Mouse (Mus musculus): ENCODE results near the gene Stra6. TPM values are rescaled to one million over a fixed set of nuclear protein-coding genes. Genes with fewer than 3 reads are reported as not detected.
A peak's percentile ranks its signal among the peaks of the same experiment; 100 is the strongest.

The Stra6 gene
- polyA plus RNA-seq, 1 experiment from 2014 or later: 47.5 TPM

DNA sequence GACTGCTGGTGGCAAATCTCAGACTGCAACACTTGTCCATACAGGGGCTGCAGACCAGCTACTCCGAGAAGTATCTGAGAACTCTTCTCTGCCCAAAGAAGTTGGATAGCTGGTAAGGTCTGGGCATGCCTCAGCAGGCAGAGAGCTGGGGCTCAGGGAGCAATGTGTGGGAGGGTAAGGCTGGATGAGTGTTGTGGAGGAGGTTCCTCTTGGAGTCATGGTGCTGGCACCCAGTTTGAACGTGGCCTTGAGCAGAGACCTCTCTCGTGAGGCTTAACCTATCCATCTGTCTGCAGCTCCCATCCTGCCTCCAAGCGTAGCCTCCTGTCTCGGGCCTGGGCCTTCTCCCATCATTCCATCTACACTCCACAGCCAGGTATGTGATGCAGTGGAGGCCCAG is 81.8 kb downstream of the Stra6 start:
- H3K4me2 ChIP-seq: no peak overlapping the region
- no peak overlapping the region for H3K9ac ChIP-seq
- no peaks in the 10 kb centered on the region for H3K9me3 ChIP-seq
- 87% methylated on average over 5 of the region's 5 CpGs for WGBS
- no peak for ATAC-seq (ENCODE audit: low read depth)
- no peak overlapping the region for H3K4me3 ChIP-seq
- H3K36me3 ChIP-seq: no peaks in the 10 kb centered on the region
- H3K4me1 ChIP-seq (replicated peaks): peaks cover 19% of the 10 kb centered on the region
- peaks cover 4% of the 10 kb centered on the region; the same call in 1 of the 2 replicates for H3K27me3 ChIP-seq
- no peak overlapping the region for H3K27ac ChIP-seq (replicated peaks)

DNA sequence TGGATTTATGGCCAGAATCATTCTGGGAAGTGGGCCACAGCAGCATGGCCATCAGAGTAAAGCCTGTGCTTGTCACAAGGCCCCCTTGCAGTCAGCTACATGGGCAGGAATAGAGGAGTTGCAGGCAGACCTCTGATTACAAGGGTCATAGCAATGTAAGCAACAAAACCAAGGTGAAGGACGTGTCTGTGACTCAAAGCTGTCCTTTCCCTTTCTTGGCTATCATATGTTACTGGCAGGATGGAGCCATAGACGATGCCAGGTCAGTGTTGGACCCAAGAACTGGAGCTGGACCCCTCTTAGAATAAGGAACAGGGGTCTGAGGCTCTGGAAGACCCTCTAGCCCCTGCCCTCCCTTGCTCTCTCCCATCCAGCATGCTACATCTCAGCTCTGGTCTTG is 85.2 kb downstream of the Stra6 start:
- no peaks in the 10 kb centered on the region for H3K27me3 ChIP-seq
- peaks cover 21% of the 10 kb centered on the region for H3K4me1 ChIP-seq (replicated peaks)
- no peak for ATAC-seq (ENCODE audit: low read depth)
- H3K27ac ChIP-seq (replicated peaks): no peak overlapping the region
- no peaks in the 10 kb centered on the region for H3K36me3 ChIP-seq
- 73% methylated on average over 2 of the region's 2 CpGs for WGBS
- no peak overlapping the region for H3K9ac ChIP-seq
- no peak overlapping the region for H3K4me2 ChIP-seq
- H3K4me3 ChIP-seq: no peak overlapping the region
- H3K9me3 ChIP-seq: no peaks in the 10 kb centered on the region

DNA sequence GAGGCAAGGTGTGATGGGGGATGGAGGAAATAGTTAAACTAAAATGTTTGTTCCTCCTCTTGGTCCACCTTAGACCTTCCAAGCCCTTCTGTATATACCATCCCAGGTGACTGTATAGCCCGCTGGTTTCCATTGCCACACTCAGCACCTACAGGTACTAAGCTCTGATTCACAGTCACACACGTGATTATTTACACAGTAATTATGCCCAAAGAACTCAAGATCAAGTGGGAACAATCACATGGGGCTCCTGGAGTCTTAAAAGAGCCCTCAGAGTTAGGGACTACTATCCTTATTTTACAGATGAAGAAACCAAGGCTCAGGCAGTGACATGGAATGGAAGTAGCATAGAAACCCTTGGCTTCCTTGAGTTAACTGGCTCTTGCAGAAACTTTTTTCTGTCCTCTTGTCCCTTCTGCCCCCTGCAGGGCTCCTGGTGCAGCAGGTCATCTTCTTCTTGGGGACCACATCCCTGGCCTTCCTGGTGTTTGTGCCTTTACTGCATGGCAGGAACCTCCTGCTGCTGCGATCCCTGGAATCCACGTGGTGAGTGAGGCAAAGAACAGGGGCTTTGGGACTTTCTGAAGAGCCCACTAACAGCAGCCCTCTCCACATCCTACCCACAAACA is 87.3 kb downstream of the Stra6 start:
- Histone ChIP-seq H3K9me3 (no peaks in the 10 kb centered on the region), H3K27ac (replicated peaks) (no peak overlapping the region), H3K36me3 (no peaks in the 10 kb centered on the region), H3K4me1 (replicated peaks) (peaks cover 26% of the 10 kb centered on the region), H3K4me2 (no peak overlapping the region), H3K9ac (no peak overlapping the region), H3K27me3 (no peaks in the 10 kb centered on the region), H3K4me3 (no peak overlapping the region)
- 78% methylated on average over 4 of the region's 4 CpGs for WGBS
- ATAC-seq (ENCODE audit: low read depth): no peak

DNA sequence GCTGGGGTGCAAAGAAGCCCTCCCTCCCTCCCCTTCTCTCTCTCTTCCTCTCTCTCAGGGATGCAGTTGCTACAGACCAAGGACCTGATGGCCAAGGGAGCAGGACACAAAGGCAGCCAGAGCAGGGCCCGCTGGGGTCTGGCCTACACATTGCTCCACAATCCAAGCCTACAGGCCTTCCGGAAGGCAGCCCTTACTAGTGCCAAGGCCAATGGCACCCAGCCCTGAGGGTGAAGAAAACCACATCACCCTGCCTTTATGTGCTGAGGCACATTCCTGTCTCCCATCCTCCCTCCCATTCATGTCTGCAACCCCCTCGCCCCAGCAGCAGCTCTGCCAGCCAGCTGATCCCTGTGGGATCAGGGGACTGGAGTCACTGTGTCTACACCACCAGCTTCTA is 89.5 kb downstream of the Stra6 start:
- Histone ChIP-seq H3K4me3 (no peak overlapping the region), H3K27me3 (no peaks in the 10 kb centered on the region), H3K9ac (no peak overlapping the region), H3K4me2 (no peak overlapping the region), H3K4me1 (replicated peaks) (peaks cover 42% of the 10 kb centered on the region), H3K36me3 (no peaks in the 10 kb centered on the region), H3K27ac (replicated peaks) (no peak overlapping the region; the same call in 1 of the 2 replicates), H3K9me3 (no peaks in the 10 kb centered on the region)
- WGBS: 88% methylated on average over 3 of the region's 3 CpGs
- no peak for ATAC-seq (ENCODE audit: low read depth)

DNA sequence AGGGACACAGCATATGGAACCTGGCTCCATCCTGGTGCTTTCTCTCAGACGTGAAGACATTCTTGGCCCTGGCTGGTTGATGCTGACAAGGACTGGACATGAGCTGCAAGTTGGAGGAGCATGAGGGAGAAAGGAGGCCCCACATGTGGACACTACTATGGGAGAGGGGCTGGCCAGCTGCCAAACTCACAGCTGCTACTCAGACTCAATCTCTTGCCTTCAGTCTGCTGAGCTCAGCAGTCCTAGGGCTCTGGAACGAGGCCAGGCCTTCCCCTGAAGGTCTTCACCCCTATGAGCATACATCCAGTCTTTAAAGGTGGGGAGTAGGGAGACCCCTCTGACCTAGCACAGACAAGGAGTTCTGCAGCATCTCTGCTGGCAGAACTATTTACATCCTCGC is 91.8 kb downstream of the Stra6 start:
- H3K27ac ChIP-seq (replicated peaks): peak overlapping the region; percentile 38

DNA sequence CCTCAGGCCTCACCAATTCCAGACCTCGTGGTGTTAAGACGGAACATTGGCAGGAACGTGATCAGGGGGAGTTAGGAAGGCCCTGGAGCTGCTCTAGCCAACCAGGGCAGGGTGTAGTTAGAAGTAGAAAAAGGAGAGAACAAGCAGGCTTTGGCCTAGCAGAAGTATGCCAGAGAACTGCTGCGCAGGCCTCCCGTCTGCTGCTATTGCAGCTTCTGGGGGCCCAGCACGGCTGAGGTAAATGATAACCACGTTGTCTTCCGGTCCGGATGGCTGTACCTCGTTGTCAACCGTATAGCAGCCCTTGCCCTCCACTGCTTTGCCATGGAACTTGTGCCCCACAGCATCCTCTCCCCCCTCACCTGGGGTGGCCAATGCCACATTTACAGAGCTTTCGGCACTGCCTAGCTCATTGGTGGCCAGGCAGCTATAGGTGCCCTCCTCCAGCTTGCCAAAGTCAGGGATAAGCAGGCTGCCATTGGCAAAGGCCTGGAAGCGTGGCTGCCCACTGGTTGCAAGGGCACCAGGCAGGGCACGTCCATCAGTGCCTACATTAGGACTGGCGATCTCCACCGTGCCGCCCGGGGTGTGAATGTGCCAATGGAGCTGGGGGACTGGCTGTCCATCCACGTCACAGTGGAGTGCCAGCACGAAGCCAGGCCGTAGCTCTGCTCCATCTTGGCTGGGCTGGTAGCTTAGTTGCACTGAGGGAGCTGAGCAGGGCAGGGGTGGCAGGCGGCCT is 93.4 kb downstream of the Stra6 start:
- Histone ChIP-seq H3K27me3 (peaks cover 3% of the 10 kb centered on the region; the same call in 1 of the 2 replicates), H3K4me1 (replicated peaks) (peaks cover 57% of the 10 kb centered on the region), H3K9me3 (no peaks in the 10 kb centered on the region), H3K4me3 (peak overlapping the region; percentile 20; the same call in 1 of the 2 replicates), H3K36me3 (no peaks in the 10 kb centered on the region), H3K27ac (replicated peaks) (no peak overlapping the region; the same call in 1 of the 2 replicates), H3K4me2 (peak overlapping the region; percentile 44), H3K9ac (0 out of 2 replicates have a peak overlapping the region, but pooled peaks have one; percentile 8)
- WGBS: 87% methylated on average over 22 of the region's 22 CpGs
- no peak for ATAC-seq (ENCODE audit: low read depth)

More for the DNA sequence above, 91.8 kb downstream of the Stra6 start:
- H3K4me2 ChIP-seq: peak overlapping the region; percentile 13
- ATAC-seq (ENCODE audit: low read depth): peak; percentile 47; the same call in 1 of the 2 replicates
- no peak overlapping the region for H3K9ac ChIP-seq
- 41% methylated on average over 3 of the region's 3 CpGs for WGBS
- no peaks in the 10 kb centered on the region for H3K36me3 ChIP-seq
- H3K4me3 ChIP-seq: no peak overlapping the region
- H3K9me3 ChIP-seq: no peaks in the 10 kb centered on the region
- peaks cover 57% of the 10 kb centered on the region for H3K4me1 ChIP-seq (replicated peaks)
- no peaks in the 10 kb centered on the region; the same call in 1 of the 2 replicates for H3K27me3 ChIP-seq

DNA sequence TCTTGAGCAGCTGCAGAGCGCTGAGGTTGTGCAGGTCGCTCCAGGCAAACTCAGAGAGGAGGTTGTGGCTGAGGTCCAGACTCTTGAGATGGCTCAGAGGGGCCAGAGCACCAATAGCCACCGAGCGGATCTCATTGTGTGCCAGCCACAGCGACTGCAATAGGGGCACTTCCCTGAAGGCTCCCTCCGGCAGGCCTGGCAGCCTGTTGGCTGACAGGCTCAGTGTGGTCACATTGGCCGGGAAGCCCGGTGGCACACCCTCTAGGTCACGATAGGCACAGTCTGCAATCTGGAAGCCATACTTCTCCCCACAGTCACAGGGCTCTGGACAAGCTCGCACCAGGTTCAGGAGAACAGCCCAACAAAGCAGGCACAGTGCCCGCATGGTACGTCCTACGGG is 94.2 kb downstream of the Stra6 start:
- Histone ChIP-seq H3K4me2 (peak overlapping the region; percentile 44), H3K36me3 (no peaks in the 10 kb centered on the region), H3K27me3 (peaks cover 3% of the 10 kb centered on the region; the same call in 1 of the 2 replicates), H3K4me1 (replicated peaks) (peaks cover 56% of the 10 kb centered on the region), H3K4me3 (peak overlapping the region; percentile 20), H3K9me3 (no peaks in the 10 kb centered on the region), H3K27ac (replicated peaks) (peak overlapping the region; percentile 52), H3K9ac (peak overlapping the region; percentile 49; the same call in 1 of the 2 replicates)
- WGBS: 78% methylated on average over 13 of the region's 13 CpGs
- ATAC-seq (ENCODE audit: low read depth): no peak

DNA sequence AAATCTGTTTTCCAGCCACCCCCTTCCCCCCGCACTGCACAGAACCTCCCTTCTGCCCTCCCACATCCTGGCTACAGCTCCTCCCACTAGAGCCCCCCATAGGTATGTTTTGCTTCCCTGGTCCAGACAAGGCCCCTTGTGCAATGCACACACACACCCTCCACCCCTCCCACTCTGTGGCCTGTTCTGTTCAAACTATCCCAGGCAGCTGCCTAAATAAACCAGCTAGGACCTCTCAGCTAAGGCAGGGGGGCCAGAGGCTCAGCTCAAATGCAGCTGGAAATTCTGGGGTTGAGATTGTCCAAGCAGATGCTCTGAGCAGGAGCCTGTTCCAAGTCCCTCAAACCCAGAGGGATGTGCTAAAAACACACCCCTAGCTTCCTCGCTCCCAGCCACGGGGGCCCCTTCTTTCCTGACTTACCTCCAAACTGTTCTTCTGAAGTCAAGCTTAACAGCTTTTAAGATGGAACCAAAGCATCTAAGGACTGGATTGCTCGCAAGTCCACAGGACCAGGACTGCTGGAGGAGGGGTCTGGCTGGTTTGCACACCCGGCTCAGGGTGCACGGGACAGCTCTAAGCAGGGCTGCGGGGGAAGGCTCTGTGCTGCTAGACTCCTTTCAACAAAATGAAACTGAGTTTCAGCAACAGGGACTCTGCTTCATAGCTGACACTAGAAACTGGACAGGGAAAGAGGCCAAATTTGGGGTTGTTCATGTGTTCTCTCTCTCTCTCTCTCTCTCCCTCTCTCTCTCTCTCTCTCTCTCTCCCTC is 95.1 kb downstream of the Stra6 start:
- Histone ChIP-seq H3K36me3 (no peaks in the 10 kb centered on the region), H3K27me3 (peaks cover 3% of the 10 kb centered on the region; the same call in 1 of the 2 replicates), H3K4me2 (peak overlapping the region; percentile 44; the same call in 1 of the 2 replicates), H3K9ac (peak overlapping the region; percentile 49; the same call in 1 of the 2 replicates), H3K27ac (replicated peaks) (peak overlapping the region; percentile 52), H3K9me3 (no peaks in the 10 kb centered on the region), H3K4me3 (peak overlapping the region; percentile 20), H3K4me1 (replicated peaks) (peaks cover 47% of the 10 kb centered on the region)
- 49% methylated on average over 7 of the region's 7 CpGs for WGBS
- 0 out of 2 replicates have a peak, but pooled peaks have one; percentile 46 for ATAC-seq (ENCODE audit: low read depth)

DNA sequence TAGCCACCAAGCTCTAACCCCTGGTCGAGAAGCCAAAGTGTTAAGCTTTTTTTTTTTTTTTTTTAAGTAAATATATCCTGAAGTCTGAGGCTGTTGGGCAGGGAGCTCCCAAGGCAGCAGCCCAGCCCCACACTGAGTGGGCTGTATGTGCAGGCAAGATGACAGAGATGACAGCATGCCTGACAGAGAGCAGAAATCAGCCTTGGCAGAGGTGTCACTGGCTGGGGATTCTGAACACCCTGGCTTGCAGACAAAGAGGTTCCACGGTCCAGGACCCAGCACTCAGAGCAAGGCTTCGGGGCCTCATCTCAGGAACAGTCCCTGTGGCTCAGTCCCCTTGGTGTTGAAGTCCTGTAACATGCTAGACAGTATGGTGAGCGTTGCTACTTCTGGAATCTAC is 96.3 kb downstream of the Stra6 start:
- ATAC-seq (ENCODE audit: low read depth): no peak
- H3K9me3 ChIP-seq: no peaks in the 10 kb centered on the region
- H3K4me3 ChIP-seq: no peak overlapping the region
- WGBS: 72% methylated on average over 4 of the region's 4 CpGs
- H3K27ac ChIP-seq (replicated peaks): peak overlapping the region; percentile 28; the same call in 1 of the 2 replicates
- peaks cover 3% of the 10 kb centered on the region; the same call in 1 of the 2 replicates for H3K27me3 ChIP-seq
- no peak overlapping the region for H3K4me2 ChIP-seq
- H3K4me1 ChIP-seq (replicated peaks): peaks cover 41% of the 10 kb centered on the region
- no peak overlapping the region for H3K9ac ChIP-seq
- H3K36me3 ChIP-seq: no peaks in the 10 kb centered on the region

DNA sequence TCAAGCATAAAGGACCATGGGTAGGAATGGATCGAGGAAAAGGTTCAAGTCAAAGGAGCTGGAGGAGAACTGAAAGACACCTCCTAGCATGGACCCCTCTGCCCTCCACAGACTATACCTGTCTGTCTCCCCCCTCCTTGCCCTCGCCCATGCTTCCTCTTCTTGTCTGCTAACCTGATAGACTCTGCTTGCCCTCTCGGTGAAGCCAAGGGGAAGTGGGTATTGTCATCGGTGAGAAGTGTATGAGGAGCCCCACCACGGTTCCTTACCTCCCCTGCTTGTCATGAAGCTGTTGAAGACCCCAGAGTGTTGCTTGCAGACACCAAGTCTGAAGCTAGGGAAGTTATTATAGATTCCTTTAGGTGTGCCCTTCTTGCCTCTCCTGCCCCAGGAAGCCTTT is 96.7 kb downstream of the Stra6 start:
- Histone ChIP-seq H3K4me3 (no peak overlapping the region), H3K36me3 (no peaks in the 10 kb centered on the region), H3K9ac (no peak overlapping the region), H3K4me2 (no peak overlapping the region), H3K4me1 (replicated peaks) (peaks cover 36% of the 10 kb centered on the region), H3K9me3 (no peaks in the 10 kb centered on the region), H3K27ac (replicated peaks) (peak overlapping the region; percentile 28; the same call in 1 of the 2 replicates), H3K27me3 (peaks cover 3% of the 10 kb centered on the region; the same call in 1 of the 2 replicates)
- 83% methylated on average over 5 of the region's 5 CpGs for WGBS
- ATAC-seq (ENCODE audit: low read depth): no peak

DNA sequence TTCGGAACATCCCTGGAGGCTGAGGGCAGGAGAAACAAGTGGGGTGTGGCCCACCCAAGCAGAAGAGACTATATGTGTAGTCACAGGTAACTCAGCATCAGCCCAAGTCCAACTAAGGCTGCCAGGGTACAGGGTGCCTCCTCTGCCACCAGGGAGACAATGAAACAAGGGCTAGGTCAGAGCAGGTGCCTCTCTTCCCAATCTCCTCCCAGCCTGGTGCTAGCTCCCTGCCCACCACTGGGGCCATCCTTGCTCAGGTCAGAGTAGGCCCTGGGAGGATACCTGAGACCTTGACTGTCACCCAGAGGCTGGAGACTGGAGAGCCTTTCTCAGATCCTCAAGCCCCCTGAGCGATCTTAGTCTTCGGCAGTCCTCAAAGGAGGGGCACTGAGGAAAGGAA is 98.6 kb downstream of the Stra6 start:
- no peak overlapping the region for H3K27ac ChIP-seq (replicated peaks)
- WGBS: 89% methylated on average over 3 of the region's 3 CpGs
- H3K27me3 ChIP-seq: peaks cover 3% of the 10 kb centered on the region; the same call in 1 of the 2 replicates
- peaks cover 4% of the 10 kb centered on the region; the same call in 1 of the 2 replicates for H3K9me3 ChIP-seq
- H3K4me1 ChIP-seq (replicated peaks): peaks cover 21% of the 10 kb centered on the region
- no peak overlapping the region for H3K4me3 ChIP-seq
- H3K36me3 ChIP-seq: no peaks in the 10 kb centered on the region
- no peak for ATAC-seq (ENCODE audit: low read depth)
- H3K4me2 ChIP-seq: no peak overlapping the region
- no peak overlapping the region for H3K9ac ChIP-seq

All from neural tube, embryonic 13.5 days (tissue).